Mouse (Mus musculus): ENCODE results near the gene Myrip. TPM values are rescaled to one million over a fixed set of nuclear protein-coding genes. Genes with fewer than 3 reads are reported as not detected.
"Not testable (repeated sequence)": the region's sequence is repeated elsewhere in the genome, so short reads cannot be mapped to it uniquely, and the experiment has no call there.

Myrip gene
- polyA plus RNA-seq, 1 experiment, result not detected

DNA sequence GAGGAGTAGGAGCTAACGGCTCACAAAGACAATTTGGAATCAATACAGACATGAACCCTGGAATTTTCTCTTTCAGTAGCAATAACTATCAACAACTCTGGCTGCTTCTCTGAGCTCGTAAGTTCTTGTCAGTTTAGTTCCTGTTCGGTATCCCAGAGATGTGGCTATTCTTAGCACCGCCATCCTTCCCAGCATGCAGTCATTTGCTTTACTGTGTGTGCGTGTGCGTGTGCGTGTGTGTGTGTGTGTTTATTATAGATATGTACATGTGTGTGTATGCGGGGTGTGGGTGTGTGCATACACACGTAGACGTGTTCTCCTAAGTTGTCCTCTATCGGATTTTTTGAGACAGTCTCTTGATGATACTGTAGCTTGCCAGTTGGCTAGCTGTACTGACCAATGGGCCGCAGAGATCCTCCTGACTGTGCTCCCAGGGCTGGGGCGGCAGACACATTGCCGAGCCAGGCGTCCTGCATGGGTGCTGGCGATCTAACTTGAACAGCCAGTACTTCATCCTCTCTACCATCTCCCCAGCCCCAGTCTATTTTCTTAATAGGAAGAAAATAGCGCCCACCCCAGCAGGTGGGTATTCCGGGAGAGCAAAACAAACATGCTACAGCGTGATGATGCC is 63.5 kb downstream of the Myrip start:
- Histone ChIP-seq H3K4me1 (peaks cover 7% of the 10 kb centered on the region), H3K9me3 (no peaks in the 10 kb centered on the region), H3K4me3 (replicated peaks) (no peak overlapping the region), H3K27me3 (replicated peaks) (peaks cover 33% of the 10 kb centered on the region), H3K36me3 (replicated peaks; ENCODE audit: low read length) (no peaks in the 10 kb centered on the region)
- TF ChIP-seq FLI1 (IDR thresholded peaks at IDR 0.05; ENCODE audit: low read length) (no peak), GATA1 (IDR thresholded peaks at IDR 0.05; ENCODE audit: borderline replicate concordance, low read length) (no peak)

DNA sequence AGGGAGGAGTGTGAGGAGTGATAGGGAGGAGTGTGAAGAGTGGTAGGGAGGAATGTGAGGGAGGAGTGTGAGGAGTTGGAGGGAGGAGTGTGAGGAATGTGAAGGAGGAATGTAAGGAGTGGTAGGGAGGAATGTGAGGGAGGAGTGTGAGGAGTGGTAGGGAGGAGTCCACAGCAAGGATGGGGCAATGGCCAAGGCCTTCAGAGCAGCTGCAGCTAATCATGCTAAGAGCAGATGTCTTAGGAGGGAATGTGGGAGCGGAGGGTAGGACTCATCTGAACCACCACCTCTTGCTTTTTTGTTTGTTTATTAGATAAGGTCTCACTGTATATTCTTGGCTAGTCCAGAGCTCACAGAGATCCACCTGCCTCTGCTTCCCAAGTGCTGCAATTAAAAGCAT is 66.2 kb downstream of the Myrip start:
- TF ChIP-seq GATA1 (IDR thresholded peaks at IDR 0.05; ENCODE audit: borderline replicate concordance, low read length) (no peak), FLI1 (IDR thresholded peaks at IDR 0.05; ENCODE audit: low read length) (no peak)
- Histone ChIP-seq H3K9me3 (no peaks in the 10 kb centered on the region), H3K27me3 (replicated peaks) (peaks cover 18% of the 10 kb centered on the region), H3K36me3 (replicated peaks; ENCODE audit: low read length) (no peaks in the 10 kb centered on the region), H3K4me3 (replicated peaks) (no peak overlapping the region), H3K4me1 (no peaks in the 10 kb centered on the region)

DNA sequence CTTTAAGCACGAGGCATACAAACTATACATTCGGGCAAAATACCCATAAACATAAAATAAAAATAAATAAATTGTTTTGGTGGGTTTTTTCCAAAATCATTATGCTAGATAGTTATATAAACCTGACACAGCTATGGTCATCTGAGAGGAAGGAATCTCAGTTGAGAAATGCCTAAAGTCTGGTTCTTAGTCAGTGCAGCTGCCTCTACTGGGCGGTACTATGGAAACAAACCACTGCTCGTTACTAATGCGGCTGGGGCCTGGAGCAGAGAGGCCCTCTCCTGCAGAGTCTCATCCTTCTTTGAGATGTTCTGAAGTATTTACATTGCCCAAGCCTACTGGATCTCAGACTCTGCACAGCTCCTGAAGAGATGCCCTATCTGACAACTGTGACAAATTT is 70.3 kb downstream of the Myrip start:
- H3K27me3 ChIP-seq (replicated peaks), result peaks cover 19% of the 10 kb centered on the region
- H3K4me1 ChIP-seq, result no peaks in the 10 kb centered on the region
- no peaks in the 10 kb centered on the region for H3K36me3 ChIP-seq (replicated peaks; ENCODE audit: low read length)
- H3K9me3 ChIP-seq, result peaks cover 9% of the 10 kb centered on the region
- TF ChIP-seq FLI1 (IDR thresholded peaks at IDR 0.05; ENCODE audit: low read length) (no peak), GATA1 (IDR thresholded peaks at IDR 0.05; ENCODE audit: borderline replicate concordance, low read length) (no peak)
- no peak overlapping the region for H3K4me3 ChIP-seq (replicated peaks)

DNA sequence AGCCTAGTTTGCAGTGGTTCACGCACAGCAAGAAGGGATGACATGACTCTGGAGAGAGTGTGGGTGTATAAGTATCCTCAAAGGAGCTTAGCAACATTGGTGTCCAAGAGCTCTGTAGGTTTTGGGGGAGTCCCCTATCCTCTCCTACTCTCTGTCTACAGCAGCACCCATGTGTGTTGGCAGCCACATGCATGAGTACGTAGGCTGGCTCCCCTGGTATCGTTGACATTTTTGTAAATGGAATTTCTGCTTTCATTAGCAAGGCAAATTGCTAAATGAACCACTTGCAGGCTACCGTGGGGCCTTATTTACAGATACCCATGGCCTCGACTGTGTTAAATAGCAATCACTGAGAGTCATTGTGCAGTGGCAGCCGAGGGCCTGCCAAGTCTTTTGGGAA is 71.0 kb downstream of the Myrip start:
- Histone ChIP-seq H3K27me3 (replicated peaks) (peaks cover 24% of the 10 kb centered on the region), H3K36me3 (replicated peaks; ENCODE audit: low read length) (no peaks in the 10 kb centered on the region), H3K9me3 (peaks cover 9% of the 10 kb centered on the region), H3K4me1 (no peaks in the 10 kb centered on the region), H3K4me3 (replicated peaks) (no peak overlapping the region)
- TF ChIP-seq FLI1 (IDR thresholded peaks at IDR 0.05; ENCODE audit: low read length), result no peak
- TF ChIP-seq GATA1 (IDR thresholded peaks at IDR 0.05; ENCODE audit: borderline replicate concordance, low read length), result no peak

DNA sequence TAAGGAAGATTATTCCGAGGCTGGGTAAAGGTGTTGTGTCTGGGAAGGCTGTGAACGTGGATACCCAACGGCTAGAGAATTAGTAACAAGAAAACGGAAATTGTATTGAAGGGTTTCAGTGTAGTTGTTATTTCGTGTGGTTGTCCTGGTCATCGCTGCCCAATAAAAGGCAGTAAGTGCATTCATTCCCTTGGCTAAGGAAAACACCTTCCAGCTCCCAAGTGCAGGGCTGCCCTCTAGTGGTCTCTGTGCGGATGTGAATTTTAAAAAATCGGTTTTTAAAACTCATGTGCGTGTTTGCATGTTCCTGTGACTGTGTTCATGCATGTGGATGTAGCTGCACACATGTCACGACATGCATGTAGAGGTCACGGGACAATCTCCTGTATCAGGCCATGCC is 76.4 kb downstream of the Myrip start:
- H3K4me3 ChIP-seq (replicated peaks), result no peak overlapping the region
- no peaks in the 10 kb centered on the region; the same call in 1 of the 2 replicates for H3K4me1 ChIP-seq
- H3K36me3 ChIP-seq (replicated peaks; ENCODE audit: low read length), result no peaks in the 10 kb centered on the region
- H3K27me3 ChIP-seq (replicated peaks), result peaks cover 27% of the 10 kb centered on the region
- TF ChIP-seq GATA1 (IDR thresholded peaks at IDR 0.05; ENCODE audit: borderline replicate concordance, low read length) (no peak), FLI1 (IDR thresholded peaks at IDR 0.05; ENCODE audit: low read length) (no peak)
- peaks cover 17% of the 10 kb centered on the region for H3K9me3 ChIP-seq

DNA sequence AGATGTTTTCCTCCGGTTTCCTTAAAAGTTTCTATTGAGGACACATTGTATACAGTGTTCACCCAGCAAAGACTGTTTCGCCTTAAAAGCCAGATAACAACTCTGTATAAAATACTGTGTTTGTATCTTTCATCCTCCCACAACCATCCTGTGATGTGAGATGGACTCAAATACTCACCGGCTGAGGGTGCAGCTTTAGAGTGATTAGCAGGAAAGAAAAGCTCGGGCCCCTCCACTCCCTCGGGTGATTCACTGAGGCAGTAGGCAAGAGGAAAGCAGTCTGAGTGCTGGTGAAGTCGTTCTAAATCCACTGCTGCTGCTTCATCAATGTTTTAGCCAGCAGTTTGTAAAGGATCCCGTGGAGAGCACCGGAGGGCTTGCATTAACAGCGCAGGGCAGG is 93.9 kb downstream of the Myrip start:
- peaks cover 2% of the 10 kb centered on the region; the same call in 1 of the 2 replicates for H3K4me1 ChIP-seq
- no peak overlapping the region for H3K4me3 ChIP-seq (replicated peaks)
- no peaks in the 10 kb centered on the region for H3K36me3 ChIP-seq (replicated peaks; ENCODE audit: low read length)
- H3K9me3 ChIP-seq, result peaks cover 9% of the 10 kb centered on the region
- TF ChIP-seq GATA1 (IDR thresholded peaks at IDR 0.05; ENCODE audit: borderline replicate concordance, low read length), result no peak
- no peak for TF ChIP-seq FLI1 (IDR thresholded peaks at IDR 0.05; ENCODE audit: low read length)
- peaks cover 39% of the 10 kb centered on the region for H3K27me3 ChIP-seq (replicated peaks)

DNA sequence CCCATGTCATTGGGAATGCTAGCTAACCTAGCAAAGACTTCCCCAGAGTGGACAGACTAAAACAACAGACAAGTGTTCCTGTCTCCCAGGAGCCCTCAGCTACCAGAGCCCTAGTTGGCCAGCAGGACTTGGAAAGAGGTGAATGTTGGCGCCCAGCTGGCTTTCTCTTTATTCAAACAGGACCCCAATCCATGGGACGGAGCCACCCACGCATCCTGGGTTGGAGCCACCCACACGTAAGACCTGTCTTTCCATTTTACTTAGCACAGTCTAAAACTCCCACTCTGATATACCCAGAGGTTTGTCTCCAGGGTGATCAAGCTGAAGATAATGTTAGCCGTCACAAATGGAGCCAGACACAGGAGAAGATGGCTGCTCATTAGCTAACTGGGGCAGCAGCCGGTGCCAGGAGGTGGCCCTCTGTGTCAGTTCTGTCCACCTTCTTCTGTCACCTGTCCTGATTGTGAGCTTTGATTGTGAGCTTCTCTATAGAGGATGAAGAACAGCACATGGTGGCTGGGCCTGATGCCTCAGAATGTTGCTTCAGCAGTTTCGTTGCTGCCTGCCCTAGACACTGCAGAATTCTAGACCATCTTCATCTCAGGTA is 95.4 kb downstream of the Myrip start:
- no peak overlapping the region for H3K4me3 ChIP-seq (replicated peaks)
- H3K9me3 ChIP-seq, result peaks cover 13% of the 10 kb centered on the region
- peaks cover 36% of the 10 kb centered on the region for H3K27me3 ChIP-seq (replicated peaks)
- H3K36me3 ChIP-seq (replicated peaks; ENCODE audit: low read length), result no peaks in the 10 kb centered on the region
- H3K4me1 ChIP-seq, result no peaks in the 10 kb centered on the region
- TF ChIP-seq FLI1 (IDR thresholded peaks at IDR 0.05; ENCODE audit: low read length) (no peak), GATA1 (IDR thresholded peaks at IDR 0.05; ENCODE audit: borderline replicate concordance, low read length) (no peak)

DNA sequence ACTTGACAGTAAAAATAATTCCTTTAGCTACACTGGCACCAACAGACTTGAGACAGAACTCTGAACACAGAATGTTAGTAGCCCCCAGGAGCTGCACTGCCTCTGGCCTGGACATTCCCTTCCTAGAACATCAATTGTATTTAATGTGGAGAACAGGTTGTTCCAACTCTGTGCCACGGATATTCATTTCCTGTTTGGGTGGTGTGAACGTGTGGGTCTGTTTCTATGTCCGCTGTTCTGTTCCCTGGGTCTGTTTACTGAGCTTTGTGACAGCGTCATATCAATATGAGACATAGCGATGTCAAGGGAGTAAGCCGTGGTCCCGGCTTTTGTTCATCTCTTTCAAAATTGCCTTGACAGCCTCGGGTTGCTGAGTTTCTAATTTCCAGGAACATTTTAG is 97.0 kb downstream of the Myrip start:
- no peak for TF ChIP-seq GATA1 (IDR thresholded peaks at IDR 0.05; ENCODE audit: borderline replicate concordance, low read length)
- TF ChIP-seq FLI1 (IDR thresholded peaks at IDR 0.05; ENCODE audit: low read length), result no peak

DNA sequence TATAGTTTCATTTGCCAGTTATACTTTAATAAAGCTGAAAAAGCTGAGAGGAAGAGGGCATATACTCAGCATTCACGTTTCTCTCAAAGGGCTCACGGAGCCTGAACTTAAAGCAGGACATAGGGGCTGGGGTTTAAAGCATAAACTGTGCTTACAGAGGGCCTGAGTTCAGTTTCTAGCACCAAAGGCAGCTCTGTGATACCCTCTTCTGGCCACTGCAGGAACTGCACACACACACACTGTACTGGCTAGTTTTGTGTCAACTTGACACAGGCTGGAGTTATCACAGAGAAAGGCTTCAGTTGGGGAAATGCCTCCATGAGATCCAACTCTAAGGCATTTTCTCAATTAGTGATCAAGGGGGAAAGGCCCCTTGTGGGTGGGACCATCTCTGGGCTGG is 98.2 kb downstream of the Myrip start:
- not testable (repeated sequence) for H3K4me1 ChIP-seq; H3K36me3 ChIP-seq (replicated peaks; ENCODE audit: low read length); H3K4me3 ChIP-seq (replicated peaks)
- peaks cover 13% of the 10 kb centered on the region for H3K9me3 ChIP-seq
- H3K27me3 ChIP-seq (replicated peaks), result peaks cover 25% of the 10 kb centered on the region

More for the DNA sequence above, 97.0 kb downstream of the Myrip start:
- H3K9me3 ChIP-seq, result peaks cover 13% of the 10 kb centered on the region
- no peak overlapping the region for H3K4me3 ChIP-seq (replicated peaks)
- H3K27me3 ChIP-seq (replicated peaks), result peaks cover 30% of the 10 kb centered on the region
- H3K4me1 ChIP-seq, result peaks cover 3% of the 10 kb centered on the region; the same call in 1 of the 2 replicates
- no peaks in the 10 kb centered on the region for H3K36me3 ChIP-seq (replicated peaks; ENCODE audit: low read length)

DNA sequence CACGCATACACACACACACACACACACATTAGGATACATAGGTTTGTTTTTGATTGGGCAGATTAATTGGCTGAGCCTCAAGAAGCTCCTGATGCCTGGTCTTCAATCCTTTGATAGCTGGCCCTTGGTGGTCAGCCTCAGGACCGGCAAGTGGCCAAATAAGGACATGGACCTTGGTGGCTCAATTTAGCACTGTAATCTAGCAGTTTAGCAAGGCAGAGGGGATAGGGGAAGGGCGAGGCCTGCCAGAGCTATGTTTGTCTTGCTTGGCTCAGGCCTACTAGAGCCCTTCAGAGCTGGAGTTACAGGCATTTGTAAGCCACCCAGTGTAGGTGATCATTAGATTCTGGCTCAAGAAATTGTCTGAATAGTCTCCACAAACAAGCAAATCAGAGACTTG is 101.1 kb downstream of the Myrip start:
- Histone ChIP-seq H3K36me3 (replicated peaks; ENCODE audit: low read length) (no peaks in the 10 kb centered on the region), H3K27me3 (replicated peaks) (peaks cover 8% of the 10 kb centered on the region), H3K9me3 (peaks cover 13% of the 10 kb centered on the region), H3K4me3 (replicated peaks) (no peak overlapping the region), H3K4me1 (peaks cover 3% of the 10 kb centered on the region; the same call in 1 of the 2 replicates)
- TF ChIP-seq FLI1 (IDR thresholded peaks at IDR 0.05; ENCODE audit: low read length) (no peak), GATA1 (IDR thresholded peaks at IDR 0.05; ENCODE audit: borderline replicate concordance, low read length) (no peak)
